Mouse (Mus musculus) spleen, postnatal 10 days (tissue): ENCODE measurements at regions not wholly inside any gene's neighbourhood (a gene's known extent, or its start where the extent isn't known, plus 50 kb on each side); places are given as distances from the start of the nearest gene placed in this dataset.
"Not testable (repeated sequence)": the region's sequence is repeated elsewhere in the genome, so short reads cannot be mapped to it uniquely, and the experiment has no call there.

ENCODE experiments used
- DNase-seq, 2 experiments: peaks; one replicate each; pipeline ENCODE4 v3.0.0; 2021 to 2022; ENCODE audit warnings: low spot score in 2 of 2

DNA sequence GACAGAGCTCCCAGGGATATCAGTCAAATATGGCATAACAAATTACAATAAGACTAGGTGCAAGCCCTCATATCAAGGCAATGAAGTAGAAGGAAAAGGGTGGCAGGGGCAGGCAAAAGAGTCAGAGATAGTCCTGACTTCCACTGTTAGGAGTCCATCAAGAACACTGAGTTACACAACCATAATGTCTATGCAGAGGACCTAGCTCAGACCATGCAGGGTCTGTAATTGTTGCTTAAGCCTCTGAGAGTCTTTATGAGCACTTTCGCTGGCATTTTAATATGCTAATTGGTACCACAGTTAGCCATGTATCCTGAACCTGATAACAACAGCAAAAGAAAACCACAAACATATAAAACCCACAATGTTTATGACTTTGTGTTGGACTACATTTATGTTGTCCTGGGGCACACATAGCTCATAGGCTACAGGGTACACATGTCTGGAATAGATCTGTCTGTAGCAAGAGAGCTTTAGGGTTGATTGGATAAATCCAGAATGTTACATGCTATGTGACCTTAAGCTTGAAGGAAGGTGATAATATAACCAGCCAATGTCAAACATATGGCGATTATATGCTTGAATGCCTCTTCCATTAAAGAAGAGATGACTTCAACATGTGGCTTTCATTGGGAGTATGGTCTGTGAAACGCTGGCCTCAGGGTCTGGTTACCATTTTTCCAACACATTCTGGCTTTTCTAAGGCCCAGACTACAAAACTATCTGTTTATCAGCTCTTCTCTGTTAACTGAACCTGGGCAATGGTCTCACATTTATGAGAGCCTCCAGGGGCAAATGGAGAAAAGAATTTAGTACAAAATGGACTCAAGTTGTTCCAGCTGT is 836.6 kb downstream of the Gm9195 start:
- DNase-seq = no peak

DNA sequence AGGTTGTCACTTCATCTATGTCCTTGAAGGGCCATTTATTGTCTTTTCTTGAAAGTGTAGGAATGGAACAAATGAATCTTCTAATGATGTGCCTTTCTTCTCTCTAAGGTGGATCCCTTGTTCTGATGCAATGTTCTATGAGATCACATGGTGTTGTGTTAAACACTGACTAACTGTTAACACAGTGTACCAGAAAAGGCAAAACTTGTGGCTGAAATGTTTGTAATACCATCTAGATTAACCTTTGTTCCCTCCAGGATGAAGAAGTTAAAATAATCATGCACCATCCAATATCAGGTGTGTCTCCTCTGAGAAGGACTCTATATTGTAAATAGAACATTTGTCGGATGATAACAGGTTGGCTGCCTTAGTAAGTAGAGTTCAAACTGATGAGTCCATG is 849.1 kb downstream of the Gm9195 start:
- no peak for DNase-seq

DNA sequence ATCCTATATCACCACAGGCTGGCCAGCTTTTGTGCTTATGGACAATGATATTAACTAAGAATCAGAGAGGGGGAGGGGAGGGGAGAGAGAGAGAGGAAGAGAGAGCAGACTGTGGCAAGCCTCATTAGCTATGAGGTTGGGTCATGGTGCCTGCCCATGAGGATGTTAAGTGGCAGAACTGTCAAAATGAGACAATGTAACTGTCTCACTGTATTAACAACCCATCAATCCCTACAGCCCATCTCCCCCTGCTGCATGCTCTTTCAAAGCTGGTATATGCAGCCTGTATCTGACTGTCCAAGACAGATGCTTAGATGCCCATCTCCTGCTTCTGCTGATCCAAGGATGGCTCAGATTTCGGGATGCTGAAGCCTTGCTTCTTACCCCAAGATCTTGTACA is 852.6 kb downstream of the Gm9195 start:
- no peak for DNase-seq

DNA sequence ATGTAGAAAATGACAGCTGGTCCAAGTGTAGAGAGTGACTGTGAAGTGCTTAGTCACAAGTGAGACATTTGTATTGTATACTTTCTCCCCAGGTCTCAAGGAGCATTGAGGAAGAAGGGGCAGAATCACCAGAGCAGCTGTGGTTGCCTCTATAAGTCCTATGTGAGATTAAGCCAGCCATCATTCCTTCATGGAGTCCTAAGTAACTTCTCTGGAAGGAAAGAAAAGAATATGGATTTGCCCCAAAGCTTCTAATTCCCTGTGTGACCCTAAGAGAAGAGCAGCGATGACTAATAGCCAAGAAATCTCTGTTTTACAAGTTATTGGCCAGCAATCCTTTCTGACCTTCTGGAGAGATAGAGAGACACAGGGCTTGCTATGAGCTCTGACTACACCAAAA is 856.5 kb downstream of the Gm9195 start:
- no peak for DNase-seq

DNA sequence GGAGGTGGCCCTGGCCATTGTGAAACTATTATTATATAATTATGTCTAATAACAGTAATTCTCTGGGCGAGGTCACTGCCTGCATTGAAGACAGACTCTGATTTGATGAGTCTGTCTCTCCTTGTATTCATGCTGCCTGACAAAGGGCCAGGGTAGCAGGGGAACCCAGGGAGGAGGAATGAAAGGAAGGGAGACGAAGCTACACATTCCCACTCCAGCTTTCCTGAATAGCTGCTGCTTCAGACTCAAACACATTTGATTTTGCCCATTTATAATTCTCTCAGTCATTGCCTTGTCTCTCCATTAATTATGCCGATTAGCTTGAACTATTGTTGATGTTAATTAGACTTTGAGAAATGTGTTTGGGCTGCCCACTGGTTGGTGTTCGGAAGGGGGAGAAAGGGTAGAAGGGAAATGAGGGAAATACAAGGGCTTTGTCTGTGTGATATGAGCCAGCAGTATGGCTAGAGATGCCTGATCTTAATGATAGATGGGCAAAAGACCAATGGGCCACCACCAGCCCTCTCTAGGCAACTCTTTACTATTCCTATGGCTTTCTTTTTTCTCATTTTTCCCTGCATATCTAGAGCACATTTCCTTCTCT is 881.8 kb downstream of the Gm9195 start:
- no peak for DNase-seq

DNA sequence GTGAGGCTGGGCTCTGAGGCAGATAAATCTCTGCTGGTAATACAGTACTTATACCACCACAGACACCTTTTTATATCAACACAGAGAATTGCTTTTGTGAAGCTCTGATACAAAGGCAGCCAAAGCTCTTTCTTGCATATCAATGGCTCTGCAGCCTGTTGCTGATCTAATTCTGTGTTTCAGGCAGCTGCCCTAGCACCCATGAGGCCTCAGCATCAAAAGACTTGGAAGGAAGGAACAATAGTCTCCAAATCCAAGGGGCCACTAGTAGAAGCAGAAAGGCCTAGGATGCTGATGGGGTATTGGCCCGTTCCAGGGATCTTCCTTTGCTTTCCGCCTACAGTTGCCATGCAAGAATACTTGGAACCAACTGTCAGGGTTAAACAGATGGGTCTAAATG is 887.9 kb downstream of the Gm9195 start:
- no peak for DNase-seq

DNA sequence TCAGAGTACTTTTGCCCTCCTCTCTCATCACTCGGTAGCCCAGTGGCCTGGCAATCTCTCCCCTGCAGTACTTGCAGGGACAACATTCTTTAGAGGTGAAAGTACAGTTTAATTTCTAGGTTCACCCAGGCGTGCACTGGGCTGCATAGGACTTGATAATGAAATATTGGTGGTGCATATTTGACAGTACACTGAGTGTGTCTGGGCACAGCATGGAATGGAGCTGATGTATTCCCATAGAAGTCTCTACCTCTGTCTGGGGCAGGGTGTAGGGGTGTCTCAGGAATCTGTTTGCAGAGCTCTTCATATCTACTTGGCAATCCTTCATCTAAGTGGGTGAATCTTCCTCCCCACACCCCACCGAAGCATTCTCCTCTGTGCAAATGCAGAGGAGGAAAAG is 893.8 kb downstream of the Gm9195 start:
- DNase-seq = no peak

DNA sequence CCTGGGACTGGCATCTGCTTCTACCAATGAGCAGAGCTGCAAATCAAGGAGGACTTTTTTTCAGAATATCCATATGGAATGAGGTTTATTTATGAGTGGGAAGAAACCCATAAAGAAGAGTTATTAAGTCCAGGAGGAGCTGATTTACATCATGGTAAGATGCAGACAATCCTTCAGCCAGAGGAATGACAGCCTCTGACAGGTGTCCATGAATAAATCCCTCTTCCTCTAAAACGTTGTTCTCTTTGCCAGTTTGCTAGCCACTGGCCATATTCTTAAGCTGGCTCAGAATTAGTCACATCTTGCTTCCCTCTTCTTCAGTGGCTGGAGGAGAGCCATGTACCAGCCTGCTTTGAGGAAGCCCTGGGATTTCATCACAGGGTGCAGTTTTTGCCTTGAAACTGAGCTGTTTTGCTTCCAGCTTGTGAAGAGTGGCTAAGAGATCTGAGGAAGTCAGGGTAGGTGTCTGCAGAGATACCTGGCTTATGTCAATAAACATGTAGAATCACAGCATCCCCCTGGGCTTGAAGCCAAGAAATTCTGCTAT is 902.9 kb downstream of the Gm9195 start:
- DNase-seq = no peak

DNA sequence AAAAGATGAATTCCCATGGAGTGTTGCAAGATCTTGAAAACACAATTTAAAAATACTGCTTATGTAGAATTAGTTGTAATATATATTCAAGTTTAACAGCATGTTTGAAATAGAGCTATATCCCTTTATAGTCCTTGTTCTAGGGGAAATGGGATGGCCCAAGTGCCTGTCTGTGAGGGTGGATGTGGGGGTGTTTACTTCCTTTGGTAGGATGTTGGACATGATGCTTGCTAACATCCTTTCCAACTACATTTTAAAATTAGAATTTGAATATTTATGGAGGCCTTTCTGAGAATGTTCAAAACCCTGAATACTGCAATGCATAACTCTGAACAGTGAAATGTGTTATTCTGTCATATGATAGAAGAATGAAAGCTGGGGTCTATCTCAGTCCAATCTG is 903.6 kb downstream of the Gm9195 start:
- no peak for DNase-seq

DNA sequence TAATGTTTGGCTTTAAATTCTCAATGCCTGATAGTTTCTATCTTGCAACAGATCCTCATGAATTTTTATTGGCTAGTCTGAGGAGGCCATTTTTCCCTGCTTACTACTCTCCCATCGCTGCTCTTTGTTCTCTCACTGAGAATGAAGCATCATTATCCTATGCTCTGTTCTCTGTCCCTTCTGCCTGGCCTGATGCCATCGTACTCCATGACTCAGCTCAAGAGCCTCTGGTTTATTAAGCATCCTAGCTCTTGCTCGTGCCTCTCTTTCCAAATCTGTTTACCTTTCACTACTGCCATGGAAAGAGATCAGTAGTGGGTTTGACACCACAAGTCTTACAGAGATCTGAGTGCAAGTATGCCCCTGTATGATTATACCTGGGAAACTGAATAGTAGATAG is 926.8 kb downstream of the Gm9195 start:
- DNase-seq = no peak

DNA sequence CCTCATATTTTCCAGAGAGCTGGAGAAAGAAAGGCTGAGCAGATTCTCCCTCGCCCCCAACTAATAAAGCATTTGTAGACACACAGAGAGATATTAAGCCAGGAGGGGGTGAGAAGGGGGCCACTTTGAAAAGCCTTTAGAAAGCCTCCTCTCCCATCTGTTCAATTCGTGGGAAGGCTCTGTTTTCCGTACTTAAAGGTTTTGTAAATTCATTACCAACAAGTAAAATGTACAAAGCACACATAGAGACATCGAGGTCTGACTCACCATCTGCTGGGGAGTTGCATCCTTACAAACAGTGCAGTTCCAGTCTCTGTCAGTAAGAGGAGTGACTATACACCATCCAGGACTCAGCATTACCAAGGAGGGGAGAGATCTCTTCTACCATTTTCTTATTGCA is 929.7 kb downstream of the Gm9195 start:
- no peak for DNase-seq

DNA sequence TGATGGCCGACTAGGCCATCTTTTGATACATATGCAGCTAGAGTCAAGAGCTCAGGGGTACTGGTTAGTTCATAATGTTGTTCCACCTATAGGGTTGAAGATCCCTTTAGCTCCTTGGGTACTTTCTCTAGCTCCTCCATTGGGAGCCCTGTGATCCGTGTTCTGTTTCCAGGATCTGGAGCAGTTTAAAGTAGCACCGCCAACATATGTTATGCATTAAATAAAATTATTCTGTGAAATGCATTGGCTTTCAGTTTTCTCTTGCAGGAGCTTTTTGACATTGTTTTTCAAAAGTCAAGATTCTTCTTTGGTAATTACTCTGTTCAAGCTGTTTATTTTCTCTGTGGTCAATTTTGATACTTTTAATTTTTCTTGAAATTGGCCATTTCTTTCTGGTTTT is 937.3 kb downstream of the Gm9195 start:
- DNase-seq = not testable (repeated sequence)

DNA sequence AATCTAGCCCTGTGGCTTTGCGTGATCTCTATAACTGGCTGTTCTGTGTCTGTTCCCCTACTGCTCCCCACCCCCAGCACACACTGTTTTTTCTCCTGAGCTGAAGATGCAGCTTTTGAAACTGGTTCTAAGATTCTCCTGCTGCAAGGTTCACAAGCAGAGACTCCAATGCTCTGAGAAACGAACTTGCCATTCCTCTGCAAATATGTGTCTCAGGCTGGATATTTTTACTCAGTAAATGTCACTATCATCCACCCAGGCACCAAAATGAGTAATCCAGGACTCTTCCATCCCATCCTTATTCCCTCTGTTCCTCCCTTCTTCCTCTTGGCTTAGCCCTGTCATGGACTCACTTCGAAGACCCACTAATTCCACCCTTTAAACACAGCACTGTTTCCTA is 943.9 kb upstream of the Fam160b2 start:
- DNase-seq = no peak

DNA sequence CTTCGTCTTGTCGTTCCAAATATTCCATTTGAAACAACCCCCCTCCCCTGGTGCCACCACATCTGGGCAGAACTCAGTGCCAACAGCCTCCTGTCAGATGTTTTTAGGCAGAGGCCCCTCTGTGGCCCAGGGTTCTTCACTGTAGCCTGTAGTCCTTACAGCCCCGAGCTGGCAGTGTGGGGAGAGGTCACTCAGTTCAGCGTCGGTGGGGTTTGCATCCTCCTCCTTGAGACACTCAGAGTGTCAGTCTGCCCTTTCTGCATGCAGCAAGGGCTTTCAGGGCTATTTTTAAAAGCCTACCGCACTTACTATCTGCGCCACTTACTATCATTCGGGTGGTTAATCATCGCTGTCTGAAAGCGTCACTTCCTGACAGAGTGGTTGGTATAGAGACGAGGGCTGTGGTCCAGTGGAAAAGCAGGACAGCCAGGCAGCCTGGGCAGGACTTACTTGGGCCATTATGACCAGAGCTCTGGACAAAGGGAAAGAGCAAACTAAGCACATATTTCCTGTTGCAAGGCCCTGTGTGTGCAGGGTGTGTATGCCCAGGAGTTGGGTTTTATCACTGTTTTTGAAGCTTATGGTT is 932.5 kb upstream of the Fam160b2 start:
- no peak for DNase-seq

DNA sequence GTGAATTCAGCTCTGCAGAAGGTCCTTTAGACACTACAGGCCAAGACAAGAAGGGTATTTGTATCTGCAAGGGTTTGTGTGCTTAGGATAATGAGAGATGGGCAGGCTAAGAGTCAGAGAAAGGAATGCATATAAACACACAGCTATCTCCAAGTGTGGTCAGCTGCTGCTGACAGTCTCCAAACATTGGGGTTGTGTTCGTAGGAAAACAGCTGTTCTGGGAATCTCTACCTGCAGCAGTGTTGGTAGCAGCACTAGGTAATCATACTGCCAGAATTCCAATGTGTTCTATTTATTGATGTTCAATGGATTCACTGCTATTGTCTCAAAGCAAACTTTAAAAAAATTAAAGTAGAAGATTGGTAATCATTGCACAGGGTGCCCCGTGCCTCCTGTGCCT is 931.7 kb upstream of the Fam160b2 start:
- DNase-seq = no peak

DNA sequence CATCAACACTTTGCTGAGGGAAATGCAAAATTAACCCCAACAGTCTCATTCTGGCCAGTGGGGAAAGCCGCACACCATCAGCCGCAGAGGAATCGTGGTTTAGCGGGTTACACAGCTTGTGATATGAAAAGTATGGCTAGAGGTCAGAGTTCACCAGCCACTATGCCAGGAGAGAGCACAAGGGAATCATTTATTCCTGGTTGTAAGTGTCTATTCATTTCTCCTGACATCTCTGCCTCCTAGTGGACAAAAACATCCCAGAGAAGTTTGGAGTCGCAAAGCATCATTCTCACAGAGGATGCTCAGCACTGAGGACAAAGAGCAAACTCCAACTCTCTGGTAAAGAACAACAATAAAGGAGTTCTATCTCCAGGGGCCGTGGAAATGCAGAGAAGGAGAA is 930.8 kb upstream of the Fam160b2 start:
- DNase-seq = no peak

DNA sequence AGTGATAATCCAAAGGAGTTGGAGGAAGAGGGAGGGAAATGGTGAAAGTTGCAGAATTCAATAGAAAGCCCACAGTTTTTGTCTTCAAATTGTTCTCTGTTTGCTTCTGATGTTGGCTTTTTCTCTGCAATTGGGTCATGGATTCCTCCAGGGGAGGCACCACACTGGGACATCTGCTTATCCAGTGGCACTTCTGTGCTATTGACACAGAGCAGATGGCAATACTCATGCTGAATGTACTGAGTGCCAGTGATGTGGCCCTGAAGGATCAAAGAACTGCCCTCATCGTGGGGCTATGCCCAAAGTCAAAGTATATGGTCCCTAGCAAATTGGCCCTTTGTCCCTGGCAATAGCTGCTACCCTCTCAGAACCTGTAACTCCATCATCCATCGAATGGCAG is 918.9 kb upstream of the Fam160b2 start:
- no peak for DNase-seq

DNA sequence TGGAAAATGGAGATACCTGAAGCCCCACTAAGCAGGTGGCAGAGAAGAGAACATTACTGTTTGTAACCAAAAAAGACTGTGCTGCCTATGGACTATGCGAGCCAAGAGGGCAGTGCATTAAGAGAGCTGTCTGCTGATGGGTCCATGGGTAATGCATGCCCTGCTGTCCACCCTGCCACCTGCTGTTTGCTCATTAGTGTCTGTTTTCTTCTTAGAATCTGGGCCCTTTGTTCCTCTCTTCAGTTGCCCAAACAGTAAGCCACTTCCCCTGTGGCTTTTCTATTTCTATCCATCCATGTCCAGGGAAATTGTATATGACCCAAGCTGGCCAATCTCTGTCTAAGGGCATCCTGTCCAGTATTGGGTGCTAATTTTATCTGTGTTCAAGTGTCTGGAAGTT is 901.2 kb upstream of the Fam160b2 start:
- DNase-seq = no peak

DNA sequence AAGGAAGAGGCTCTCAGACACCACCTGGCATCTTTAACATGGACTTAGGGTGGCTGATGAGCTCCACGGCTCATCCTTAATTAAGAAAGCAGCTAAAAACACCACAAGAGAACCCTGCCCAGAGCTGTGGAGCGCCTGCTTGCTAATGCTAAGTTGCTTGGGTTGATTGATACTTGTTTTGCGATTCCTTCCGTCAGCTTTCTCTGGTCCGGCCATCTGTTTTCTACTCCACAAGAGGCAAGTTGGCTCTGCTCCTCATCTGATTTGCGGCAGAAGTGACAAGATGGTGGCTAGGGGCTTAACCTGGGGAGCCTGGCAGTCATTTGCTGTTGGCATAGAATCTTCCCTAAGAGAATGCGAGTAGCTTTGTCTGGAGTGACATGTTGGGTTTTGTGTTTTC is 891.6 kb upstream of the Fam160b2 start:
- DNase-seq = no peak

DNA sequence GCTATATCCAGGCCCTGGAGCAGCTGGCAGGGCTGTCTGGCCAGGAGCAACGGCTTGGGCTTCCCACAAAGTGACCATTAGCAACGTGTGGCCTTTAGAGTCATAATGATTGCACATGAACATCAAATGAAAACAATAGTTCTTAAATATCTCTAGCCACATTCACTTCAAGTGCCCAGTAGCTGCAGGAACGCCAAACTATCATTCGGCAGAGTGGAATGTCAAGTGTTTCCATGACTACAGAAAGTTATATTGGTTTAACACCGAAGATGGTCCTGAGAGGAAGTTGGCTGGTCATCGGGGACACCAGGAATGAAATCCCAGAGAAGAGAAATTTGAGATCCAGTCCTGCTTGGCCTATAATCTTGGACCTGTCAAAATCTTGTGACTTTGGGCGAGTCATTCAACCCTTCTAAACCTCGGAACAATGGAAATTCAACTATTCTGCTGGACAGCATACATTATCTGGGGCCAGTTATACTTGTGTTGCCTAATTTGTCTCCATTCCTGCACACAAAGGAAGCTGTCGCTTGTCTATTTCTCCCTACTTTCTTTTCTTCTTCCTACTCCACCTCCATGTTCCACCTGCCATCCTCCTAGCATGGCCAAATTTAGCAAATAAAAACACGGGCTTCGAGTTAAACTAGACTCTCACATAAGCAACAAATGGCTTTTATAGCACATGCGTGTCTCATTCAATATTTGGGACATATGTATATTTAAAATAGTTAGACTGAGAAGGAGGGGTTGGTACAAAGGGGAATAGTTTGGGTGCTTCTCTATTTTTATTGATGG is 886.7 kb upstream of the Fam160b2 start:
- DNase-seq = no peak

DNA sequence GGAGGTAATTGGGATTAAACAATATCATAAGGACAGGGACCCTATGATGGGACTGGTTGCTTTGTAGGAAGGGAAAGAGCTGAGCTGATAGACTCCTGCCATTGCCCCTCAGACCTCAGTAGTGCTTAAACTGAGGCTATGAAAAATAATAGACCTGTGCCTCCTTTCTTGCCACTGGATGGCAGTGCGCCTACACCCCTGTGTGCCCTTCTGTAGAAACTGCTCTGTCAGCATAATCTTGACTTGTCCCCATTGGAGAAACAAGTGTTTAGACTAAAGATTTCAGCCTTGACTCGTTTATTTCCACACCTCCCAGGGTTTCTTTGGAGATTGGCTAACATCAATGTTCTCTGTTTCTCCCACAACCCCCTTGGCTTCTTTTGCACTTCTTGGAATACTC is 876.0 kb upstream of the Fam160b2 start:
- DNase-seq = no peak

DNA sequence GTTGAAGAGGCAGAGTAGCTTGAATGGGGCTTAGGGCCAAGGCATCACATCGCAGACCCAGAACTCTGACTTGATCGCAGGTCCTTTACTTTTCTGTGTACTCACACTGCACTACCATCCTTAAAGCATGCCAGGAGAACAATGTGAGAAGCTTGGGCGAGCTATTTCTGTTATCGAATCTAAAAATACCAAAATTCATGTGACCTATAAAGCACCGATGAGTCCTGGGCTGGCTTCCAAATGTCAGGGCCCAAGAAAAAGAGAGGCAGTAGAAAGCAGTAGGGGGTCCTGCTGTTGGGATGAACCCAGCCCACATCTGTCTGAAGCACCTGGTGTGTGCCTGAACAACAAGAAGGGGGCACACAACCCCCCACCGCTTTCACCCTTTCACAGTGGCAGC is 874.3 kb upstream of the Fam160b2 start:
- DNase-seq = no peak
